Mouse (Mus musculus) urinary bladder, adult 18-20 months (tissue): ENCODE results near the gene Gpr87.
A peak's percentile ranks its signal among the peaks of the same experiment; 100 is the strongest.

ENCODE experiments used
- DNase-seq, 2 experiments: peaks; one replicate each; pipeline ENCODE4 v3.0.0; 2022; ENCODE audit warnings: low spot score in 2 of 2, mixed read lengths in 2 of 2

The Gpr87 gene

GRCm38 (mm10) chr3:59194938-59195337, at the start of gene Gpr87:
Gene Gpr87 (minus strand): TSS chr3:59195104.
- peak in 1 of 2 experiments; percentile 53 for DNase-seq

DNA sequence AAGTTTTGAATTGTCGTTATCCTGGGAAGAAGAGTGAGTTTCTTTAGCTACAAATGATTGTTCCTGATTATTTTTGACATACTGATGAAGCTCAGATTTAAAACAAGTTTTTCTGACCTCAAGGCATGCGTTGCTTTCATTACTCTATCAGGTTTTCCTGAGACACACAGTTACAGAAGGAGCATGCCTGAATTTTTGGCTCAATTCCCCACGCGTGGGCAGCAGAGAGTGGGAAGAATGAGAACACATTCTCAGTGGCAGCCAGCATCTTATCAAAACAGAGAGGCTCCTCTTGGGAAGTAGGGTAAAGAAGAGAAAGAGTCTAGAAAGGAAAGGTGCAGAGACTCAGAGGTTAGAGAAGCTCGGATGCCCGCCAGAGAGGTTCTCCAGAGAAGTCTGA, 48.5 kb upstream of the Gpr87 start:
- no peak for DNase-seq

DNA sequence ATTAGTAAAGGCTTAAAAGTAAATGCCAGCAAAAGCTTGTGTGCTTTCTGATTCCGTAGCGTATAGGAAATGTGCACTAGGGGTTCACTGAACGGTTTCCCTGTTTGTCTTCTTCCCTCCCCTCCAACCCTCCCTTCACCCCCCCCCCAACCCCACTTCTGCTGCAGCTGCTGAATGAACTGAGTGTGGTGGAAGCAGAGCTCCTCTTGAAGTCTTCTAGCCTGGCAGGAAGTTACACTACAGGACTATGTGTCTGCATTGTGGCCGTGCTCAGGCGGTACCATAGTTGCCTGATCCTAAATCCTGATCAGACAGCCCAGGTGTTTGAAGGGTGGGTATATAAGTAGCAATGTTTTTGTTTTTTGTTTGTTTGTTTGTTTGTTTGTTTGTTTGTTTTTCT, 40.0 kb upstream of the Gpr87 start:
- no peak for DNase-seq

- DNase-seq = no peak
Measured at GRCm38 (mm10) chr3:59230912-59231311, 36.0 kb upstream of the Gpr87 start.

GRCm38 (mm10) chr3:59228730-59229551, 34.0 kb upstream of the Gpr87 start:
- DNase-seq = no peak

- no peak for DNase-seq
Measured at GRCm38 (mm10) chr3:59227696-59228095, 32.8 kb upstream of the Gpr87 start.

GRCm38 (mm10) chr3:59225411-59225810, 30.5 kb upstream of the Gpr87 start:
- DNase-seq = no peak

DNA sequence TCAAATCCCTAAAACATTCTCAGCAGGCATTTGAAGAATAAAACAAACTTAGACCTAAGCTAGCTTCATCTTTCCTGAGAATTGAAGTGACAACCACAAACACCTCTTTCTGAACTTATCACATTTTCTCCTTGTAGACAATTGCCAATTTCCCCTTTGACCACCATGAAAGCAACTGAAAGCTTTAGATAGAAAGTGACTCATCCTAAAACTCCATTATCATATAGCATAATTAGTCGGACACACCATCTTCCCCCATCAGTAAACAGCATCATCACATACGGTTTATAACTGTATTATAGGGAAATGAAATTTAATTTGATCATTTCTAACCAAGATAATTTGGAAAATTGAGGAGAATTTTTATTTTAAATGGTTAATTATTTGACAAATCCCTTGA, 27.4 kb upstream of the Gpr87 start:
- DNase-seq = no peak

DNA sequence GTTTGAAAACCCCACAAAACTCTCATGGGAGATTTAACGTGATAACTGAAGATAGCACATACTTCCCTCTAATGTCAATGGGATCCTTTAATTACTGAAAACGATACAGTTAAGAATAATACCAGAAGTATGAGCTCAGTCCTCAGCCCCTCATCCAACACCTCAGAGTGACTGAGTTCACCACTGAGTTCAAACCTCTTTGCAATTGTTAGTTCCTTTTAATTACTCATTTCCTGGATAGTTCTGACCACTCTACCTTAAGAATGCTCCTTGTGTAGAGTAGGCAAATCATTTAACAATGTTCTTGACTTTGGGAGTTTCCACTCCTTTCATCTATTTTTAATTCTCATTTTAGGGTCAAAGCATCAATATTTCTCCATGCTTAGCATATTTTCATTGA, 24.4 kb upstream of the Gpr87 start:
- no peak for DNase-seq

- DNase-seq = no peak
Measured at GRCm38 (mm10) chr3:59217211-59217610, 22.3 kb upstream of the Gpr87 start.

DNA sequence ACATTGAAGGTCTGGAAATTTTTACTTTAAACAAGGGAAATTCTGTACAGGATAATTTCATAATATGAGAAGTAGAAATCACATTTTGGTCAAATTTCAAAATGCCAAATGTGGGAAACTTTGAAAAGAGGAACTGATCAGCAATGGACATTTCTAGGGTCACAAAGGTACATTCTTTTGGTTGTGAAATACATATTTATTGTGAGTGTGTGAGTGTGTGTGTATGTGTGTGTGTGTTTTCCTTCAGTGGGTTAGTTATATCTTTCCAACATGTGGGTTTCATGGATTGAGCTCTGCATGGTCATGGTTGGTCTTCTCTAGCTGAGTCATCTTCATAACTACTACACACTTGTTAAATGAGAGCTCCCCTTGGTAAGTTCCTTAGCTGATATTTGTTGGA, 17.5 kb upstream of the Gpr87 start:
- DNase-seq = no peak

- DNase-seq = no peak
Measured at GRCm38 (mm10) chr3:59211784-59212183, 16.9 kb upstream of the Gpr87 start.

DNA sequence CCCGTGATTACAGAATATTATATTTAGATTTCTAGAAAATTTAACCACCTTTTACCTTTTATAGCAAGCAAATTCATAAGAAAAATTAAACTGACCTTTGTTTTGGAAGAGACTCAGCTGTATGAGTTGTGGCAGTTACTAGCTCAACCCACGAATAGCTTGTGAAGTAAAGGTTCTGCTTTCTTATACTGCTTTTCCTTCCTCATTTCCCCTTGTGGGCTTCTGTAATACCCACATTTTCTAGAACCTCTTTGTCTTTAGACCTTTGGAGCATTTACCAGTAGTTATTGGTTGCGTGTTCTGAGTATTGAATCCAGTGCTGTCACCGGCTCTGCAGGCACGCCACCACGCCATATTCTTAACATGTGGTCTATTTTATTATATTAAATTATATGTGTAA, 15.8 kb upstream of the Gpr87 start, which contains the start of gene P2ry13:
TSS of gene P2ry13 (minus strand) at position 156 of the 400 bp plus-strand sequence.
- DNase-seq = no peak

DNA sequence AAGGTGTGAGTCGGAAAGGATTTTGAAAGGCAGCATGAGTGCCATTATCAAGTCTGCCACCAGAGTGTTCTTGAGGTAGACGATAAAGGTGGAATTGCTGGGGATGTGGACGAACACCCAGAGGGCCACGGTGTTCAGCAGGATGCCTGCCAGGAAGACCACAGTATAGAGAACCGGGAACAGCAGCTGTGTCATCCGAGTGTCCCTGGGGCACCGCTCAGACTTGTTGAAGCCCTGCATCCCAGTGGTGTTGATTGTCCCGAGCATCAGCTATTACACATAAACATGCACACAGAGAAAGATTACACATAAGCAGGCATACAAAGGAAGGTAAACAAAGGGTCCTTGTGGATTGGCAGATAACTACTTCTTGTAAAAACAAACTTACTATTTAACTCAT, 15.2 kb upstream of the Gpr87 start:
- no peak for DNase-seq

DNA sequence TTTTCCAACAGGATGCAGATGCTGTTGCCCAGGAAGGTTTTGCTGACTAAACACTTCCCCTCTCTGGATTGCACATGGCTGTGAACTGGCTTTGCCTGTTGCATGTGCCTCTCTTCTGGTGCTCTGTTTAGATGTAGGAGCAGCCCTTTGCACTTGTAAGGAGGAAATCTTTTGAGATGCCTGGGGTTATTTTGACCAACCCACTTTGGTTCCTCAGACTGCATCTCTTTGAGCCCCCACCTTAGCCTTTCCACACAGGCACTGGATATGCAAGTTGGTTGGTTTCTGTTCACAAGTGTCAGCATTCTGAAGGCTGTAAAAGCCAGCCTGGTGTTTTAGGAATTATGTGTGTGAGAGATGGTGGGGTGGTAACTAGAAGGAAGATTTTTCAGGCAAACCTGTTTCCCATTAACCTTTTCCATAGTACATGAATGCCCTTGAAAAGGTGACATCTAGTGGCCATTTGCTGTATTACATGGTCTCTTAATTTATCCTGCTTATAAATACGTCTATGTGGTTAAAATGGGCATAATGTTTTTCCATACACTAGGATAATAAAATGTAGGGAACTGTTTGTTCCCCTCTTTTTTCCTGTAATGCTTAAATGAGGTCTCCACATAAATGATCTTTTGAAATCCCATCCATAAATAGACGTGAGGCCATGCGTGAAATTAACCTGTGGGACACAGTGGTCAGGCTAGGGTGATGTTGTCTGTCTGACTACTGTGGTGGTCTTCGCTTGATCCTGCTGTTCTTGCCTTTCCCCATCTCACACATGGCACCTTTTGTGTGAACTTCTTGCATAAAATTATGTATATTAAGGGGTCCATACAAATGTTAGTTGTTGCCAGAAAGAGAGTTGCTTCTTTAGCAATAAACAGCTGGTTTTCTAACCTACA, 14.0 kb upstream of the Gpr87 start:
- no peak for DNase-seq

DNA sequence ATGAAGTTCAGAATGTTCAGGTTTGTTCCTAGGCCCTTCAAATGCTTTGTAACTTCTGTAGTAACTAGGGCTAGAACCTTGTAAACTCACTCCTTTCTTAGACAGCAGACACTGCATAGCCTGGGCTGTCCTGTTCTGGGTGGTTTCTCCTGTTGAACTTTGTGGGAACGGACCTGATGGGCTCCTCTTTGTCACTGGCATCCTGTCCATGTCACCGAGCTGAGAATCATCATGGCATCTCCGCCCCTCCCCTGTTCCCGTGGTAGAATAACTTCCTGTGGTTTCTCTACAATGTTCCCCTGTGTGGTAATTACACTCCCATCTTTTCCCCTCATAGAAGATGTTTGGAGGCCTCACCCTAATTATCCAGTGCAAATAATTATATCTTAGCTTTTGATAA, 11.0 kb upstream of the Gpr87 start:
- DNase-seq = no peak

DNA sequence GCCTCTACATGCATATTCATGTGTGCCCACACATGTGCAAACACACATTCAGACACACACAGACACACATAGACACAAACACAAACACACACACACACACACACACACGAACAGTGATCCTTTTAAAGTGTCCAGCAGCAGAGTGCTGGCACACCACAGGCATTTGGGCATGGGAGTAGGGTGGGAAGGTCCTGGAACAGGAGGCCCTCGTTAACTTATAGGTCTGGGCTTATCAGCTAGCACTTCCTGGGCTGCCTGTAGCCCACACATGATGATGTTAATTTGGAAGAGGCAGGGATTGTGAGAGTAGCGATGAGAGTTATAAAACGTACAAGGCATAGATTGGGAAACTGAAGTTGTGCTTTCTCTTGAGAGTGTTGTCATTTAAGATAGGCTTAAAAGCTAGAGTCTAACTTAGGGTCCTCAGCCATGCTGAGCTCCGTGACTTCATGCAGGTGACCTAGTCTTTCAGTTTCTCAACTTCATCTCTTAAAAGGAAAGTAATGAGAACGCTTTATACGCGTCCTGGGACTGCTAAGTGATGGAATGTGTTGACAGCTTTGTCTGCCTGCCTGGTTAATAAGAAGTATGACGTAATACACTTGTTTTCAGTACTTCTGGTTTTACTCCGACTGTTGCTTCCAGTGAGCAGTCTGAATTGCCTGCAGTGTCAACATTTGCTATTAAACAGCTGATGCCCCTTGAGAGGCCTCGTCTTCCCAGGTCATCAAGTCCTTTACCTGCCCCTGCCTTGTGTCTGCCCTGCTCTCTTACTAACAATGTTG, 10.0 kb upstream of the Gpr87 start:
- no peak for DNase-seq

GRCm38 (mm10) chr3:59203802-59204520, 9.1 kb upstream of the Gpr87 start:
- DNase-seq = no peak

GRCm38 (mm10) chr3:59197329-59197948, 2.5 kb upstream of the Gpr87 start:
- no peak for DNase-seq

DNA sequence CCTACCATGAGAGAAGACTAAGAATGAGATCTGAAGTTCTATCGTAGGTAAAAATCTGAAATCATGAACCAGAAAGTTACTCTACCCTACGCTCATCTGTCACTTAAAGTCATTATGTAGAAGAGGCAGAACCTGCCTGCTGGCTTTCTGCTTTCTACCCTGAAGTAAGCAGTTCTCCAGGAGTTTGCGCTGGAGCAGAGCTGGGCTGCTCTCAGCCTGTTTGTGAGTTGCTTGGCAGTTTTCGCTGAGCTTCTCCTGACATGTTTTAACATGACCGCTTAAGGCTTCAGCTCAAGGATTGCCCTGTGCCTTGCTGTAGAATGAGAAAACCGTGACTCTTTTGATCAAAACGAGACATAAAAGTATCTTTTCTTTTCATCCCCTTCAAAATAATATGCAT, 805 bp downstream of the Gpr87 start:
- peak in 1 of 2 experiments; percentile 38 for DNase-seq

- no peak for DNase-seq
Measured at GRCm38 (mm10) chr3:59191674-59192073, 3.2 kb downstream of the Gpr87 start.
